Mouse (Mus musculus) stomach, postnatal 0 days (tissue): ENCODE results near the gene Nsun7. TPM values are rescaled to one million over a fixed set of nuclear protein-coding genes. Genes with fewer than 3 reads are reported as not detected.

Experiments
- ATAC-seq: fragments of 200-750 bp; cut with Nextera tagmentation; 2 replicates; pipeline ENCODE4 v1.8.0; 2017; ENCODE audit not compliant: low FRiP score, low TSS enrichment
- DNase-seq: peaks from one replicate; pipeline ENCODE4 v3.0.0-alpha.2; 2016; ENCODE audit warnings: low spot score
- H3K27ac ChIP-seq: fragments of 300-500 bp; sonication (generic); replicated peaks from 2 replicates; pipeline ENCODE4 v1.5.1; 2014; ENCODE audit warnings: mild to moderate bottlenecking, control low read depth
- H3K27me3 ChIP-seq: fragments of 300-500 bp; sonication (generic); 2 replicates; pipeline ENCODE4 v1.6.1; 2014; ENCODE audit warnings: low read length; ENCODE audit not compliant: control insufficient read depth, insufficient read depth
- H3K36me3 ChIP-seq: fragments of 300-500 bp; sonication (generic); 2 replicates; pipeline ENCODE4 v1.6.1; 2014; ENCODE audit warnings: low read length, mixed read lengths; ENCODE audit not compliant: control insufficient read depth, insufficient read depth
- H3K4me1 ChIP-seq: fragments of 300-500 bp; sonication (generic); replicated peaks from 2 replicates; pipeline ENCODE4 v1.6.1; 2014; ENCODE audit warnings: antibody characterized with exemption; ENCODE audit not compliant: control insufficient read depth, insufficient read depth
- H3K4me2 ChIP-seq: fragments of 300-500 bp; sonication (generic); replicated peaks from 2 replicates; pipeline ENCODE4 v1.6.1; 2014; ENCODE audit warnings: low read depth, mild to moderate bottlenecking, control low read depth, moderate library complexity
- H3K4me3 ChIP-seq: fragments of 300-500 bp; sonication (generic); 2 replicates; pipeline ENCODE4 v1.5.1; 2014; ENCODE audit warnings: low read depth, low read length, control low read depth
- H3K9ac ChIP-seq: fragments of 300-500 bp; sonication (generic); 2 replicates; pipeline ENCODE4 v1.6.1; 2014; ENCODE audit warnings: mild to moderate bottlenecking, low read length, control low read depth, mixed read lengths
- H3K9me3 ChIP-seq: fragments of 300-500 bp; sonication (generic); 2 replicates; pipeline ENCODE4 v1.6.1; 2016; ENCODE audit warnings: low read length; ENCODE audit not compliant: control insufficient read depth
- CTCF ChIP-seq: IDR thresholded peaks from 2 replicates; pipeline ENCODE4 v1.5.1; 2016; ENCODE audit warnings: antibody characterized with exemption, low read depth, mild to moderate bottlenecking, moderate library complexity
- EP300 ChIP-seq: optimal IDR thresholded peaks from 2 replicates; pipeline ENCODE3; 2016; ENCODE audit warnings: antibody characterized with exemption
- WGBS: fragments of 180-500 bp; shearing (Covaris S2); extraction: QIAGEN DNeasy Blood & Tissue Kit; methylation state at CpG from one replicate; pipeline ENCODE4 v1.1.7; 2014; 5-methylcytosine and 5-hydroxymethylcytosine counted together
- polyA plus RNA-seq: library from polyadenylated mRNA; unstranded; fragments of >200 nt; fragmentation: Nextera tagmentation; extraction: Ambion mirVana; gene quantifications from 2 replicates; pipeline ENCODE4 v1.2.1, GENCODE M21; 2015

Nsun7 gene
- polyA plus RNA-seq, 1 experiment from 2014 or later, result 0.06 TPM

DNA sequence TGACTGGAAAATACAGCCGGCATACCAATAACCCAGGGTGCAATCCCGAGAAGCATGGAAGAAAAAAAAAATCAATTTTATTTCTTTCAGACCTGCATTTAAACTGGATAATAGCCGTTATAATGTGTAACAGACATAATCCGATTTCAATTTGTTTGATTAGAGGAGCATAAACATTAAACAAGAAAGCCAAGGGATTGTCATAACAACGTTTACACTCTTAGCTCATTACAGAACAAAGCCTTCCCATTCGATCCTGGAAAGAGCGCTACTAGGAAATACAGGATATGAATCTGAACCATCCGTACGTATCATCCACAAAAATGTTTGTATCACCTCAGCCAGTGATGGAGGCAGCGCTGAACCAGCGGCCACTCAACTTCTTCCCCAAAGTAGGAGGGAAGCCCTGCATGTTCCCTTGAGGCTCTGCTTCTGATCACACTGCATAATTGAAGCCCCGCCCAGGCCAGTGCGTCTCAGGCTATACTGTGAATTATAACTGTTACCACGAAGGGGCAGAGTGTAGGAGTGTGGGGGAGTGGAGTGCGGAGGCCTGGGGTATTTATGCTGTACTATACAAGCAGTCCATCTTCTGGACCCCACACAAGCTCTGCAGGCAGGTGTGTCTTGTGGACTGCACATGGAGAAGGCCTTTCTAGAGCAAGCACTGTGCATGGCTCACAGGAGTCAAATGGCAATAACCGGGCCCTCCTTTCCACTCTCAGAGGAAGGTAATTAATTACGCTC lies 80.8 kb downstream of the Nsun7 start:
- no peak overlapping the region for H3K4me3 ChIP-seq
- no peaks in the 10 kb centered on the region for H3K9me3 ChIP-seq
- WGBS, result 59% methylated on average over 17 of the region's 17 CpGs
- ATAC-seq (no peak), DNase-seq (no peak)
- no peak overlapping the region for H3K27ac ChIP-seq
- H3K4me1 ChIP-seq, result no peaks in the 10 kb centered on the region
- no peak overlapping the region for H3K9ac ChIP-seq
- no peak for TF ChIP-seq CTCF
- no peak for TF ChIP-seq EP300
- H3K27me3 ChIP-seq, result no peaks in the 10 kb centered on the region
- H3K36me3 ChIP-seq, result no peaks in the 10 kb centered on the region
- no peak overlapping the region for H3K4me2 ChIP-seq

DNA sequence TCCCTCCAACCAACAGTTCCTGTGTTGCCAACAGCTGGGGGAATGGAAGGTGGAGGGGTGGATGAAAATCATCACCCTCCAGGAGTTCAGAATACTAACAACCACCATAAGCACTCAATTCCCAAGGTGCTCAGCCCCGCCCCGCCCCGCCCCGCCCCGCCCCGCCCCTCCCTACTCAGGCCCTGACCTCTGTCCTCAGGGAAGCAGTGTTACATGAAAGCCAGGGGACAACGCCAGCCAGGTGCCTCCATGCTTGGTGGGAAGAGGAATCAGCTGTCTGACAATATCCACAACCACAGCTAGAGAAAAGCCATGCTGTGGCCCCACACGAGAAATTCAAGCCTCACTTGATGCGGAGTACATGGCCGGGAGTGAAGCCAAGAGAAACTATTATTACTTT lies 82.2 kb downstream of the Nsun7 start:
- DNase-seq (peak; percentile 42), ATAC-seq (no peak)
- no peak overlapping the region for H3K4me2 ChIP-seq
- WGBS, result 38% methylated on average over 10 of the region's 10 CpGs
- H3K36me3 ChIP-seq, result no peaks in the 10 kb centered on the region
- no peaks in the 10 kb centered on the region for H3K9me3 ChIP-seq
- H3K9ac ChIP-seq, result no peak overlapping the region
- H3K4me3 ChIP-seq, result no peak overlapping the region
- H3K27ac ChIP-seq, result no peak overlapping the region
- H3K27me3 ChIP-seq, result no peaks in the 10 kb centered on the region
- TF ChIP-seq CTCF, result no peak
- no peak for TF ChIP-seq EP300
- H3K4me1 ChIP-seq, result no peaks in the 10 kb centered on the region

DNA sequence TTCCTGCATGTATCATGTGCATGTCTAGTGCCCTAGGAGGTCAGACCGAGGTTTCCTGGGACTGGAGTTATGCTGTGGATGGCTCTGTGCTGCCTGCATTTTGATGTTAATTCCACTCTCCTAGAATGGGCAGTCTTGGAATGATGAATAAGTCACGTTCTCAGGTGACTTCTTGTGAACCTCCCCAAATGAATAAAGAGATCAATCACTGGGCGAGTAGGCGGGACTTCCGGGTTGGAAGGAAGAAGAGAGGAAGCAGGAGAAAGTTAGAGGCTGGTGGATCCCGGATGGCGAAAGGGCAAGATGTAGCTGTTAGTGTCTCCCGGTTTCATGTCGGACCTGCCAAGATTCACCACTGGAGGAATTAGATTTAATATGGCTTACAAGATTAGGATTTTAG lies 82.6 kb downstream of the Nsun7 start:
- Histone ChIP-seq H3K4me3 (no peak overlapping the region), H3K36me3 (no peaks in the 10 kb centered on the region), H3K27me3 (no peaks in the 10 kb centered on the region), H3K4me2 (no peak overlapping the region), H3K27ac (no peak overlapping the region), H3K9me3 (no peaks in the 10 kb centered on the region), H3K4me1 (no peaks in the 10 kb centered on the region), H3K9ac (no peak overlapping the region)
- DNase-seq (no peak), ATAC-seq (no peak)
- WGBS, result 71% methylated on average over 9 of the region's 9 CpGs
- TF ChIP-seq CTCF (no peak), EP300 (no peak)

DNA sequence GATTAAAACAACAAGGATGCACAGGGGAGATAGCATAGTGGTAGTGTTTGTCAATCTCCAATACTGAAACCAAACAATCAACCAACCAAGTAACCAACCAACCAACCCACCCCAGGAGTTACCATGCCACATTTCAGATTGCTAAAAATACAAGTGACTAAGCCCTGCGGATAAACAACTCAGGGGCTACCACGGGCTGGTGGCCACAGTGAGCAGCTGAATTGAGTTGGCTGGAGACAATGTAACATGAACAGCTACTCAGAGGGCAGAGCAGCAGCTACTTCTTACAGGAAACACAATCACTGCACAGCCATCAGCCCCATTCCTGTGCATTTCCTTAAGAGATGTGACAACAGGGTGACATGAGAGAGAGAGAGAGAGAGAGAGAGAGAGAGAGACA lies 84.5 kb downstream of the Nsun7 start:
- no peak overlapping the region for H3K9ac ChIP-seq
- H3K36me3 ChIP-seq, result no peaks in the 10 kb centered on the region
- H3K27me3 ChIP-seq, result no peaks in the 10 kb centered on the region
- no peaks in the 10 kb centered on the region for H3K9me3 ChIP-seq
- WGBS, result 77% methylated on average over 2 of the region's 2 CpGs
- no peak for TF ChIP-seq CTCF
- TF ChIP-seq EP300, result no peak
- H3K27ac ChIP-seq, result no peak overlapping the region
- H3K4me1 ChIP-seq, result no peaks in the 10 kb centered on the region
- ATAC-seq, result no peak
- no peak for DNase-seq
- no peak overlapping the region for H3K4me3 ChIP-seq
- no peak overlapping the region for H3K4me2 ChIP-seq

DNA sequence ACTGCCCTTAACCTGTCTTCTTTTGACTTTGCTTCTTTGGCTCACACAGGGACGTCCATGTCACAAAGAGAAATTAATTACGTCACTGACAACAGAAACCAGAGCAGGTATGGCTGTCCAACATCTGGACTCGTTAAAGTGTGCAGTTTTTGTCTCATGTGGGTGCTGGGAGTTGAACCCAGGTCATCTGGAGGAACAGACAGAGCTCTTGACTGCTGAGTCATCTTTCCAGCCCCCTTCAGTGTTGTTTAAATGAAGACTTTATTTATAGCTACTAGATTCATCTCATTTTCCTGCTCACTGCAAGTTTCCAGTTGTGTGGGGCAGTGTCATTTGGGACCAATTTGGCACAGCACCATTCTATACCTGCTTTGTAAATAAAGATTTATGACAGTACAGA lies 85.4 kb downstream of the Nsun7 start:
- Histone ChIP-seq H3K4me1 (no peaks in the 10 kb centered on the region), H3K4me2 (no peak overlapping the region), H3K27ac (no peak overlapping the region), H3K4me3 (no peak overlapping the region), H3K27me3 (no peaks in the 10 kb centered on the region), H3K36me3 (no peaks in the 10 kb centered on the region), H3K9ac (no peak overlapping the region), H3K9me3 (no peaks in the 10 kb centered on the region)
- no peak for TF ChIP-seq EP300
- no peak for TF ChIP-seq CTCF
- WGBS, result 42% methylated on average over 3 of the region's 3 CpGs
- no peak for ATAC-seq
- no peak for DNase-seq

DNA sequence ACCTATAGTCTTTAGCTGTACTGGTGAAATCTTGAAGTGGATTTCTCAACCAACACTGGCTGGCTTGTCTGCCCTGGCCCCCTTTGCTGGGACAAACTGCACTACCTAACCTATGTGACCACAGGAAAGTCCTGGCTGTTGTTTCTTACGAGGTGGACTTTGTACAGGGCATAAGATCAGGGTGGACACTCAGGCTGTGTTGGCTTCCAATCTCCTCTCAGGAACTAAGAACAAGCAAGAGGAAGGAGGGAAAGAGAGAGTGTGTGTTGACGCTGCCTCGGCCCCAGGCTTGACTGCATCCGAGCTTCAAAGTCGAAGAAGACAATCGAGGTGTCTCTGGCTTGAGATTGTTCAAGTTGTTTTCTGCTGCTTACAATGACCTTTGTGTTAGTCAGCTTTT lies 87.1 kb downstream of the Nsun7 start:
- H3K4me1 ChIP-seq, result no peaks in the 10 kb centered on the region
- DNase-seq (no peak), ATAC-seq (no peak)
- no peak overlapping the region for H3K4me2 ChIP-seq
- no peaks in the 10 kb centered on the region for H3K9me3 ChIP-seq
- 82% methylated on average over 6 of the region's 6 CpGs for WGBS
- no peak overlapping the region for H3K27ac ChIP-seq
- no peak overlapping the region for H3K4me3 ChIP-seq
- no peaks in the 10 kb centered on the region for H3K27me3 ChIP-seq
- H3K36me3 ChIP-seq, result no peaks in the 10 kb centered on the region
- no peak overlapping the region for H3K9ac ChIP-seq
- TF ChIP-seq CTCF (no peak), EP300 (no peak)

Other genes with a start within 250 kb of the Nsun7 start
- gene Rbm47, start 86.8 kb upstream of the Nsun7 start, polyA plus RNA-seq, result 70.7 and 73.2 TPM in 2 replicates